Mouse (Mus musculus) erythroblast, adult 5-6 weeks (primary cell): Measurements from ENCODE around the gene Abhd16b. TPM values are rescaled to one million over a fixed set of nuclear protein-coding genes. Genes with fewer than 3 reads are reported as not detected.
A peak's percentile ranks its signal among the peaks of the same experiment; 100 is the strongest.

Experiments used
- ATAC-seq: replicated peaks from 2 replicates; pipeline ENCODE4 v1.8.0; 2016; ENCODE audit warnings: moderate number of reproducible peaks, mild to moderate bottlenecking, moderate TSS enrichment, inconsistent platforms; ENCODE audit not compliant: poor library complexity, low FRiP score, severe bottlenecking
- total RNA-seq, 2 experiments: library from RNA; stranded (forward) in 1 of 2; stranded (reverse) in 1 of 2; fragments of 150-400 nt in 1 of 2; fragments of 200-764, 138-1000 nt in 1 of 2; gene quantifications; 2 replicates each; pipeline versions ENCODE4 v1.2.3 to v1.2.4; 2015 to 2017; ENCODE audit warnings: low replicate concordance in 2 of 2

Gene Abhd16b
- total RNA-seq (2015; ENCODE audit: low replicate concordance) (not detected in 2 replicates), total RNA-seq (2017; ENCODE audit: low replicate concordance) (not detected in 2 replicates)

GRCm38 (mm10) chr2:181493156-181493927 lies at the start of gene Abhd16b:
Gene Abhd16b (plus strand): TSS chr2:181493206.
- no peak for ATAC-seq

GRCm38 (mm10) chr2:181452181-181452580 lies 40.8 kb upstream of the Abhd16b start:
- no peak for ATAC-seq

- ATAC-seq = no peak
Observed at GRCm38 (mm10) chr2:181453274-181453673, 39.7 kb upstream of the Abhd16b start.

- ATAC-seq = no peak
Observed at GRCm38 (mm10) chr2:181455899-181456298, 37.1 kb upstream of the Abhd16b start.

- ATAC-seq = no peak
Observed at GRCm38 (mm10) chr2:181457831-181458230, 35.2 kb upstream of the Abhd16b start.

- peak; percentile 12; the same call in 1 of the 2 replicates for ATAC-seq
Observed at GRCm38 (mm10) chr2:181458411-181459152, 34.4 kb upstream of the Abhd16b start.

DNA sequence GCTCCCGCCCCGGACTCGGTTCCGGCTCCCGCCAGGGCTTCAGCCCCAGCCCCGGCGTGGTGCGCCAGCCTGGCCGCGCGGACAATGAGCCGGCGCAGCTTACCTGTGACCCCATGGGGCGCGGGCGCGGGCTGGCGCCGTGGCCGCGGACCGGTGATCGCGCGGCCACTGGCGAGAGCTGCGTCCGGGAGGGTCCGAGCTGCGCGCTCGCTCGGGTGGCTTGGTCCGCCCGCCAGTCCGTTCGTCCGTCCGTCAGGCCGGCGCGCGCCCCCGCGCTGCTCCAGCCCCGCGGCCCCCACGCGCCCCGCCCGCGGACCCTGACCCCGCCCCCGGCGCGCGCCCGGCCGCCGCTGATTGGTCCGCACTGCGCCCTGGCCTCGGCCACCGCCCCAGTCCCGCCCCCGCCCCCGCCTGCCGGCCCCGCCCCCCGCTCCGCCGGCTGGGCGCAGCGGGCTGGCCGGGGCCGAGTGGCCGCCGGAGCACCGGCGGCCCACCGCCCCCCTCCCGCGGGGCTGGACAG lies 33.8 kb upstream of the Abhd16b start, which contains the start of gene Zbtb46:
Gene Zbtb46 (minus strand): TSS at position 274 of the 520 bp plus-strand sequence.
- peak; percentile 31 for ATAC-seq

DNA sequence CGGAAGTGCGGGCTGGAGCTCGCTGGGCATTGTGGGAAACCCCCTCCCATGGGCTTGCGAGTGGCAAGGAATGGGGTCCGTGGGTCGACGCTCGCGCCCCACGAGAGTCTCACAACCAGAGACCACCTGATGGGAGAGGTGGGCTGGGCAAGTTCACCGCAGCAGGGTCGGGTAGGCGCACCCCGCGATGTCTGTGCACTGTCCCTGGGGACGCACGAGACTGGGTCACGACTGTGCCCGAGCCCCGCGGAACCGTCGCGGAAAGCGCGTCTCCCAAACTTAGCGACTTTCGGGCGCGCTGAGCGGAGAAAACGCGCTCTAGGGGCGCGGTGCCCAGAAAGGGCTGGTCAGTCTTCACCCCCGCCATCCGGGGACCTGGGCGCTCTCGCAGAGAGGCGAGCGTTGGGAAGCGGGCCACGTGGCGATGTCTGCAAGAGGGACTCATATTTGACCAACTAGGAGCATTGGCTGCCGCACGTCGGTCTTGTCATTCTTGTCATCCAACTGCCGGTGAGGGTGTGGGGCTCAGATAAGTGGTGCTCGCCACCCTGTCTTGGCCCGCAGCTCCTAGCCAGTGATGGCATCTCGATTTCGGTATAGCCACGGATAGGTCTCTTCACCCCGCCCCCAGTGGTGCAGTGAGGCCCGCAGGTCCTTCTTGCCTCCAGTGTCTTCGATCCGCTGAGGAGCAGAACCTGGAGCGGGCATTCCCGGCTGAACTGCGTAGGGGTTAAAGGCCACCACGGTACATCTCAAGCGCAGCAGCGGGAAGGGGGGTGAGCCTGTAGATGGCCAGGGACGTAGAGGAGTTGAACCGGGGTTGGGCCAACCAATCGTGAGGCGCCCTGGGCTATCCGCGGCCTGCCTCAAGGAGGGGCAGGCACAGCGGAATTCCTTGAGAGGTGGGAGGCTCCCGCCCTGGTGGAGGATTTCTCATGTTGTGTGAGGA lies 33.1 kb upstream of the Abhd16b start:
- peak; percentile 75 for ATAC-seq

- ATAC-seq = no peak
Observed at GRCm38 (mm10) chr2:181461536-181462100, 31.4 kb upstream of the Abhd16b start.

GRCm38 (mm10) chr2:181462604-181463003 lies 30.4 kb upstream of the Abhd16b start:
- ATAC-seq = no peak

DNA sequence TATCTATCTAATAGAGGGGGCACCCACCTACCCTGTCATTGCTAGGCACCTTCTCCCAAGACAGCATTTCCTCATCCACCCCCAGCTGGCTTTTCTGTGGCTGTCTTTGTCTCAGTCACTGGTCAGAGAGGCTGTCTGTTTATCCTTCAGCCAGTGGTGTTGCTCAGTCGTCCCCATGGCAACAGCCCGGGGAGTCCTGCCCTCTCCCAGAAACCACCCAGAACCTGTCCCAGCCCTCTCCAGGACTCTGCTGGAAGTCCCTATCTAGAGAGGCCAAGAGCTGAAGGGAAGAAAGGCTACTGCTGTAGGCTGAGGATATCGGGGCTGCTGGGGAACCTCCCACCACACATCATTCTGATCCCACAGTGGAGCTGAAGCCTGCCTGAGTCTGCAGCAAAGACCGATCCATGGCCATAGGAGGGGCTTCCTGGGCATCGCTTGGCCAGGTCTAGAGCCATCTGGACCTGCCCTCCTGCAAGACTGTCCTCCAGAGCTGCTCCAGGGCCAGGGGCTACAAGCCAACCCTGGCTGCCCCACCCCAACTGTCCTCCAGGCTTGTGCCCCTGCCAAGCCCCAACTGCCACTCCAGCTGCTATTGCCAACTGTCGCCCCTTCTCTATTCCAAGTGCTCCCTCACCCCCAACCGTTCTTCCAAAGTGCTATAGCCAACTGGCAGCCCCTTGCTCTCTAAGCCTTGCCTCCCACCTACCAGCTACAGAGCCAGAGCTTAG lies 29.8 kb upstream of the Abhd16b start:
- 0 out of 2 replicates have a peak, but pooled peaks have one; percentile 5 for ATAC-seq

- no peak for ATAC-seq
Observed at GRCm38 (mm10) chr2:181465423-181465822, 27.6 kb upstream of the Abhd16b start.

GRCm38 (mm10) chr2:181470285-181470684 lies 22.7 kb upstream of the Abhd16b start:
- no peak for ATAC-seq

GRCm38 (mm10) chr2:181471246-181471645 lies 21.8 kb upstream of the Abhd16b start:
- ATAC-seq = no peak

DNA sequence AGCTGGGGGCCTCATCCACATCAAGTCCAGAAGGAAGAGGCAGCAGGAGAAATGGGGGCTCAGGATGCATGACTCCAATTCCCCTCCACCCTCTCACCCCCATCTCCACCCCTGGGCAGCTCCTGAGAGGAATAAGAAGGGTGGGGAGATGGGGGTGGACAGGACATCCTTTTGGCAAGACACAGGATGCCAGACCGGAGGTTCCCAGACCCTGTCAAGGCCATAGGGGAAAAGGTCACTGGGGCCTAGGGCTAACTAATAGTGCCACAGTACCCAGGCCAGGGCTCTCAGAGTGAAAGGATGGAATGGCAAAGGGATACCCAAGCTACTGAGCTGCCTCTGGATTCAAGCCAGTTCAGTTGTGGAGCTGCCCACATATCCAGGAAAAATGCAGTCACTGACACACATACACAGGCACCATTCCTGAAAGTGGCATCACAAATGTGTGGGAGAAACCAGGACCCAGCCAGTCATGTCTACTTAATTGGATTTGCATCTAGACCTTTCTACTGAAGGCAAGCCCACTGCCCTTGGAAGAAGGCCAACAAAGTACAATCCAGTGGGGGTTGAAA lies 20.7 kb upstream of the Abhd16b start:
- no peak for ATAC-seq

DNA sequence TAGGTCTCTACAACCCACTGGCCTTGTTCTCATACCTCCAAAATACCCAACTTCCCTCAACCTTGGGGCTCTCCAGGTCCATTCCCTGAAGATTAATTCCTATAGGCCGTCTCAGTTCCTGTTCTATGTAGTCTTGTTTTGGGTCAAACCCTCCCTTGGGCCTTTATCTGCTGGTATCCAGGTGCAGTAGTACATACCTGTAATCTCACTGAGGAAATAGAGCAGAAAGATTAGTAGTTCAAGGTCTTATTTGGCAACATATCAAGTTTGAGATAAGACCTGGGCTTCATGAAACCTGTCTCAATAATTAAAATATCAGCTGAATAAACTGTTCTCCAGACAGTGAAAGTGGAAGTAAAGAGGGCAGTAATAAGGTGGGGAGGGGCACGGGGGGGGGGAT lies 9.9 kb upstream of the Abhd16b start:
- ATAC-seq = no peak

DNA sequence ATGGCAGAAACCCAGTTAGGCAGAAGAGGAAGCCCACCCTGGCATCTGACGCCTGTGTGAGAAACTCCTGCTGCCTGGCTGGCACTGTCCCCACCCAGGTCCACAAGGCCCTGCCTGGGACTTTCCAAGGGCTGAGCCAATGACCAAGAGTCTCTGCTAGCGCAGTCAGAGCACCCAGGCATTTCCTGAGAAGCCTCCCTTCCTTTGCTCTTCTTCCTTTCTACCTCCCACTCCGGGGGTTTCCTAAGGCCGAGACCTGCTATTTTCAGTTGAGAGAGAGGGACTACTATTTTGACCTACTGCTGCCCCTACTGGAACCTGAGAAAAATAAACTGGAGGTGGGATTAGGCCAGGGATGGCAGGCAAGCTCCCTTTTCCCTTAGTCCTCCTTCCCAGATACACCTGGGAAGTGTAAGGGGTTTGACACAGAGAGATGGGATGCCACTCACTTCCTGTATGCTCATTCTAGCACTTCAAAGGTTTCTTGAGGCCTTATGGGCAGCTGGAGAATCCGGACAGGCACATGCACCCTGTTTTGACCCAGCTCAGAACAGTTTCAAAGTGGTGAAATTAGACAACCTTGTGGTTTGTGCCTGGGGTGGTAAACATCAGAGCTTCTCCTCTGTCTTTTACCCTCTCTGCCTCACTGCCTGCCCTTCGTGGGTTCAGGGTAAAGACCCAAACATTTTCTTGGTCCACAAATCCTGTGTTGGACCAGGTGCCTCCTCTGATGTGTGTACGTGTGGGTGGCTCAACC lies 9.3 kb upstream of the Abhd16b start:
- ATAC-seq = peak; percentile 57
